Mouse (Mus musculus): ENCODE measurements around the gene Pm20d1.

DNA sequence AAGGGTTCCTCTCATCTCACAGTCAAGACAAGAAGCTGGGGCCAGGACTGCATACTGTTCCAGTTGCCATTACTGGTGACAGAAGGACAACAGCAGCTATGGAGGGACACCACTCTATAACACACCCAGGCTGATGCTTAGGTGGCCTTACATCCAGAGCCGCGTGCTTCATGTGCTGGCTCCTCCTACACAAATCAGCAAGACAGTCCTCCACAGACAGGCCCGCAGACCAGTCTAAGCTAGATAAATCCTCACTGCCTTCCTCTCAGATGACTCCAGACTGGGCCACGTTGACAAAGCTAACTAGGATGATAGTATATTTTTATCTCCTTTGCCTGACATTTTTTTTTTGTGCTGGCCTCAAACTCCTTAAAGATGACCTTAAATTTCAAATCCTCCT is 64.6 kb downstream of the Pm20d1 start:
- TF ChIP-seq MXI1 (IDR thresholded peaks at IDR 0.05; ENCODE audit: low read depth, low read length), result no peak
- no peak for TF ChIP-seq CTCF (IDR thresholded peaks at IDR 0.05 in 2 of 3, conservative IDR thresholded peaks at IDR 0.05 in 1 of 3; ENCODE audit: control insufficient read depth in 1 of 3, insufficient read depth in 1 of 3, low read depth in 2 of 3, low read length in 3 of 3, poor library complexity in 1 of 3, severe bottlenecking in 1 of 3)
- no peak for TF ChIP-seq RAD21 (IDR thresholded peaks at IDR 0.05; ENCODE audit: low read depth, low read length)

Data from MEL (cell line).